Mouse (Mus musculus): ENCODE data around the gene Wbp4. TPM values are rescaled to one million over a fixed set of nuclear protein-coding genes. Genes with fewer than 3 reads are reported as not detected.
"Not testable (repeated sequence)": the region's sequence is repeated elsewhere in the genome, so short reads cannot be mapped to it uniquely, and the experiment has no call there.

The Wbp4 gene
- polyA plus RNA-seq (2015; fragmentation: Nextera tagmentation; extraction: Ambion mirVana) = 11.2 and 13.5 TPM in 2 replicates

- ATAC-seq (ENCODE audit: insufficient read depth) = peak; percentile 85
- peak within 1 kb of the TSS; percentile 75 for H3K4me2 ChIP-seq
- H3K27me3 ChIP-seq = no peaks in the 10 kb centered on the region
- WGBS (ENCODE audit: insufficient replicate concordance) = under 1% methylated on average over 86 of the region's 86 CpGs
- peak within 1 kb of the TSS; percentile 100 for H3K27ac ChIP-seq (replicated peaks)
- no peaks in the 10 kb centered on the region for H3K9me3 ChIP-seq (replicated peaks)
- H3K4me1 ChIP-seq (replicated peaks) = peaks cover 55% of the 10 kb centered on the region
- peaks cover 23% of the 10 kb centered on the region for H3K36me3 ChIP-seq (replicated peaks)
- peak within 1 kb of the TSS; percentile 97 for H3K4me3 ChIP-seq (replicated peaks)
- H3K9ac ChIP-seq = peak within 1 kb of the TSS; percentile 100
Observed at GRCm38 (mm10) chr14:79481339-79482151, at the start of gene Wbp4. Gene Wbp4, minus strand, starts transcription at chr14:79481520.

DNA sequence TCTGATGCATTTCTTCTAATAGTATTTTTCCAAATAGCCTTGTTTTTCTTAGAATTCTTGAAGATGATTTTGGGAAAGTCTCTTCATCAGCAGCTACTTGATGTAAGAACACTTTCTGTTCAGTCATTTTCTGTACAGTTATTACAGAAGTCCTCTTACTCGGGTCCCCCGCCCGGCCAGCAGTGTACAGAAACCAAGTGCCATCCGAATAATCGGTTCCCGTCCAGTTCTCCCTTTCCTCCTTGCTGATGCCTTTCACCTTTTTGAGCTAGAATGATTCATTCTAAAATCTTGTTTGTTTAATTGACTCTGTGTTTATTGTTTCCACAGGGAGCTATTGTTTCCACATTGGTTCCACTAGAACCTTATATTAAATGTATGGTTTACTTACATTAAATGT lies 49.4 kb upstream of the Wbp4 start:
- H3K9ac ChIP-seq = peak overlapping the region; percentile 39
- no peaks in the 10 kb centered on the region for H3K27me3 ChIP-seq
- H3K4me3 ChIP-seq (replicated peaks) = peak overlapping the region; percentile 21
- 46% methylated on average over 6 of the region's 6 CpGs for WGBS (ENCODE audit: insufficient replicate concordance)
- no peaks in the 10 kb centered on the region; the same call in 1 of the 2 replicates for H3K36me3 ChIP-seq (replicated peaks)
- H3K9me3 ChIP-seq (replicated peaks) = no peaks in the 10 kb centered on the region
- peak overlapping the region; percentile 62 for H3K4me2 ChIP-seq
- no peak for ATAC-seq (ENCODE audit: insufficient read depth)
- peak overlapping the region; percentile 91 for H3K27ac ChIP-seq (replicated peaks)
- peaks cover 70% of the 10 kb centered on the region for H3K4me1 ChIP-seq (replicated peaks)

DNA sequence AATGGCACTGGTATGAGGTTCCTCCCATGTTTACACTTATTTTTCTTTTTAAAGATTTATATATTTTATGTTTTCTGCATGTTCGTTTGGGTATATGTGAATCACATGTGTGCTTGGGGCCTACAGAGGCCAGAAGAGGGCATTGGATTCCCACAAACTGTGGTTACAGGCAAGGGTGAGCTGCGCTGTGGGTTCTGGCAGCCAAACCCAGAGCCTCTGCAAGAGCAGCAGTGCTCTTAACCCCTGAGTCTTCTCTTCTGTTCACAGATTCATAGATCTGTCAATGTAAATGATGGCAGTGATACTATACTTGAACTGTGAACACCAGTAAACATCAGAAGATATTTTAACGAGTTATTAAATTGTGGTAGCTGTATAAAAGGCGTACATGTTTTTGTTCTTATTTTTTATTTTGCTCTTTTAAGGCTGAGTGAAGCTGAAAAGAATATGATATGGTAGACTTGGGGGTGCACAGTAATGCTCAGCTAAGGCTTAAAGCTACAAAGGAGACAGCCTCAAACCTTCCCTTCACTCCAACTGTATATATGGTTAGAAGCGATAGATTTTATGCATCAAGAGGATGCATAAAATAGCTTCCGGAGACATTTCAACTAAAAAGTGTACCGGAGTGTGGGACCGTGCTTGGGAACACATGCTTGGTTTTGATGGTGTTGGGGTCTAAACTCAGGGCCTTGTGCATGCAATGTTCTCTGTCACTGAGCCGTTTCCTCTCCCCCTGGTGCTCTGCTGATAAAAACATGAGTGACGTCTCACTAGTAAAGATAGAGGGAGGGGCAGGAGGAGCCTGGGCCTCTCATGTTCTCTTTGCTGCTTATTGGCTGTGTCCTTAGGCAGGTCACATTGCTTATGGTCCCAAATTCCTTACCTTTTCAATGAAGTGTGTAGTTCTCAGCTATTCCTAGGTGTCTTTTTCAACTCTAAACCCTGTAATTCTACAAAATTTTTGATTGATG lies 48.5 kb upstream of the Wbp4 start:
- Histone ChIP-seq H3K9ac (peak overlapping the region; percentile 39), H3K36me3 (replicated peaks) (no peaks in the 10 kb centered on the region; the same call in 1 of the 2 replicates), H3K27ac (replicated peaks) (peak overlapping the region; percentile 91), H3K4me2 (peak overlapping the region; percentile 62), H3K27me3 (no peaks in the 10 kb centered on the region), H3K4me1 (replicated peaks) (peaks cover 63% of the 10 kb centered on the region), H3K4me3 (replicated peaks) (peak overlapping the region; percentile 21), H3K9me3 (replicated peaks) (no peaks in the 10 kb centered on the region)
- ATAC-seq (ENCODE audit: insufficient read depth) = peak; percentile 98
- 32% methylated on average over 10 of the region's 10 CpGs for WGBS (ENCODE audit: insufficient replicate concordance)

- WGBS (ENCODE audit: insufficient replicate concordance) = 65% methylated on average over 6 of the region's 6 CpGs
- H3K4me2 ChIP-seq = no peak overlapping the region
- 0 out of 2 replicates have a peak overlapping the region, but pooled peaks have one; percentile 6 for H3K27ac ChIP-seq (replicated peaks)
- H3K9me3 ChIP-seq (replicated peaks) = no peaks in the 10 kb centered on the region
- H3K4me3 ChIP-seq (replicated peaks) = no peak overlapping the region
- H3K4me1 ChIP-seq (replicated peaks) = peaks cover 56% of the 10 kb centered on the region
- H3K36me3 ChIP-seq (replicated peaks) = no peaks in the 10 kb centered on the region; the same call in 1 of the 2 replicates
- no peak overlapping the region for H3K9ac ChIP-seq
- H3K27me3 ChIP-seq = no peaks in the 10 kb centered on the region
- no peak for ATAC-seq (ENCODE audit: insufficient read depth)
Observed at GRCm38 (mm10) chr14:79527704-79528103, 46.4 kb upstream of the Wbp4 start.

GRCm38 (mm10) chr14:79526106-79526505 lies 44.8 kb upstream of the Wbp4 start:
- H3K9ac ChIP-seq; H3K4me3 ChIP-seq (replicated peaks); ATAC-seq (ENCODE audit: insufficient read depth); H3K9me3 ChIP-seq (replicated peaks); H3K4me2 ChIP-seq; H3K27ac ChIP-seq (replicated peaks); H3K27me3 ChIP-seq; H3K36me3 ChIP-seq (replicated peaks): not testable (repeated sequence)
- peaks cover 60% of the 10 kb centered on the region for H3K4me1 ChIP-seq (replicated peaks)
- WGBS (ENCODE audit: insufficient replicate concordance) = 73% methylated on average over 12 of the region's 12 CpGs

GRCm38 (mm10) chr14:79522387-79522786 lies 41.1 kb upstream of the Wbp4 start:
- ATAC-seq (ENCODE audit: insufficient read depth) = no peak
- H3K4me3 ChIP-seq (replicated peaks) = no peak overlapping the region
- 20% methylated on average over 9 of the region's 9 CpGs for WGBS (ENCODE audit: insufficient replicate concordance)
- no peak overlapping the region; the same call in 1 of the 2 replicates for H3K9ac ChIP-seq
- no peaks in the 10 kb centered on the region for H3K27me3 ChIP-seq
- H3K4me2 ChIP-seq = peak overlapping the region; percentile 42
- H3K36me3 ChIP-seq (replicated peaks) = no peaks in the 10 kb centered on the region; the same call in 1 of the 2 replicates
- H3K27ac ChIP-seq (replicated peaks) = peak overlapping the region; percentile 81
- H3K4me1 ChIP-seq (replicated peaks) = peaks cover 64% of the 10 kb centered on the region
- H3K9me3 ChIP-seq (replicated peaks) = no peaks in the 10 kb centered on the region

DNA sequence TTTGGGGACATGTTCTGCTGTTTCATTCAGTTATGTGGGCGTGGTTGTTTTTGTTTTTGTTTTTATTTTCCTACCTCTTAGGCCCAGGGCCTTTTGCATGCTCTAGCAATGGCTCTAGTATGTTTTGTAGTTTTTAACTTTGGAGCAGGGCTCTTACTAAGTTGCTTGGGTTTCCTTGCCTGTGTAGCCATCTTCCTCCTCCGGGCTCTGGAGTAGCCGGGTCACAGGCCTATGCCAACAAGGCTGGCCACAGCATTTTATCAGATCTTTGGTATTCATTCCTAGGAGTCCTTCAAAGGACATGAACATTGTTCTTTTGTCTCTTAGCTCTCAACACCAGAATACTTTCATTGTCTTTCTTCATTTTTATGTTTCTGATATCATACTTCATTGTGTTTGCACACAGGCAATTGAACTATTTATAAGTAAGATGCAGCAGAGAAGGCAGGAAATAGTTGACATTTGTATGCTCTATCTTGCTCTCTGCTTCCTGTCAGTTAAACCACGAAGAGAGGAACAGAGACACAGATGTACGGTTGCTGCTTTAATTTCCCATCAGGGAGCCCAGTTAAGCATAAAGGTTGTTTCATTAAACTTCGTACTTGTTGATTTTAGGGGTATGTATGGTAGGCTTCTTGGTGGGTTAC lies 40.3 kb upstream of the Wbp4 start:
- no peak overlapping the region for H3K4me3 ChIP-seq (replicated peaks)

DNA sequence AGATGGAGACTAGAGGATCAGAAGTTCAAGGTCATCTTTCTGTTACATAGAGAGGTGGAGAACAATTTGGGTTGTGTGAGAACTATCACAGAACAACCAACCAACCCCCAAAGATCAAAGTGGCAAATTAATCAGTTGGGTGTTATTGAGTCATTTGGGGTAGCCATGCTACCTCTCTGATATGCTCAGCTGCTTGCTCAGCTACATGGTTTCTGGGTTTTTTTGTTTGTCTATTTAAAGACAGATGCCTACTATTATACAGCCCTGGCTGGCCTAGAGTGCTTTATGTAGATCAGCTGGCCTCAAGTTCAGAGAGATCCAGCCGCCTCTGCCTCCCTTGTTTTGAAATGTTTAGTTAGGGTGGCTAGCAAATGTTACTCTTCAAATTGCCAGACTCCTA lies 39.7 kb upstream of the Wbp4 start:
- no peaks in the 10 kb centered on the region for H3K36me3 ChIP-seq (replicated peaks)
- H3K9ac ChIP-seq = peak overlapping the region; percentile 4; the same call in 1 of the 2 replicates
- peak overlapping the region; percentile 81 for H3K27ac ChIP-seq (replicated peaks)
- H3K9me3 ChIP-seq (replicated peaks) = no peaks in the 10 kb centered on the region
- 29% methylated on average over 1 of the region's 1 CpGs for WGBS (ENCODE audit: insufficient replicate concordance)
- H3K4me2 ChIP-seq = peak overlapping the region; percentile 42
- ATAC-seq (ENCODE audit: insufficient read depth) = peak; percentile 40; the same call in 1 of the 2 replicates
- H3K4me1 ChIP-seq (replicated peaks) = peaks cover 72% of the 10 kb centered on the region
- H3K27me3 ChIP-seq = no peaks in the 10 kb centered on the region
- H3K4me3 ChIP-seq (replicated peaks) = no peak overlapping the region

More for the DNA sequence above, 40.3 kb upstream of the Wbp4 start:
- Histone ChIP-seq H3K9ac (peak overlapping the region; percentile 4; the same call in 1 of the 2 replicates), H3K4me2 (peak overlapping the region; percentile 42), H3K27ac (replicated peaks) (peak overlapping the region; percentile 81), H3K36me3 (replicated peaks) (no peaks in the 10 kb centered on the region), H3K27me3 (no peaks in the 10 kb centered on the region), H3K4me1 (replicated peaks) (peaks cover 66% of the 10 kb centered on the region), H3K9me3 (replicated peaks) (no peaks in the 10 kb centered on the region)
- WGBS (ENCODE audit: insufficient replicate concordance) = 11% methylated on average over 6 of the region's 6 CpGs
- ATAC-seq (ENCODE audit: insufficient read depth) = peak; percentile 45; the same call in 1 of the 2 replicates

- no peak for ATAC-seq (ENCODE audit: insufficient read depth)
- H3K36me3 ChIP-seq (replicated peaks) = no peaks in the 10 kb centered on the region
- 0 out of 2 replicates have a peak overlapping the region, but pooled peaks have one; percentile 42 for H3K4me2 ChIP-seq
- H3K27me3 ChIP-seq = no peaks in the 10 kb centered on the region
- H3K4me1 ChIP-seq (replicated peaks) = peaks cover 74% of the 10 kb centered on the region
- peak overlapping the region; percentile 81 for H3K27ac ChIP-seq (replicated peaks)
- no peak overlapping the region for H3K4me3 ChIP-seq (replicated peaks)
- 0 out of 2 replicates have a peak overlapping the region, but pooled peaks have one; percentile 4 for H3K9ac ChIP-seq
- no peaks in the 10 kb centered on the region for H3K9me3 ChIP-seq (replicated peaks)
Observed at GRCm38 (mm10) chr14:79520612-79521011, 39.3 kb upstream of the Wbp4 start.

- H3K36me3 ChIP-seq (replicated peaks) = no peaks in the 10 kb centered on the region
- H3K4me1 ChIP-seq (replicated peaks) = peaks cover 83% of the 10 kb centered on the region
- H3K4me3 ChIP-seq (replicated peaks) = peak overlapping the region; percentile 47
Observed at GRCm38 (mm10) chr14:79519663-79519975, 38.3 kb upstream of the Wbp4 start.

More at GRCm38 (mm10) chr14:79519663-79519975, 38.3 kb upstream of the Wbp4 start:
- Histone ChIP-seq H3K27me3 (no peaks in the 10 kb centered on the region), H3K9me3 (replicated peaks) (no peaks in the 10 kb centered on the region), H3K4me2 (peak overlapping the region; percentile 75), H3K27ac (replicated peaks) (peak overlapping the region; percentile 64), H3K9ac (peak overlapping the region; percentile 54)
- ATAC-seq (ENCODE audit: insufficient read depth) = no peak
- 44% methylated on average over 1 of the region's 1 CpGs for WGBS (ENCODE audit: insufficient replicate concordance)
